Mouse (Mus musculus): Measurements from ENCODE around the gene Tnfaip8l1.

Tnfaip8l1 gene

DNA sequence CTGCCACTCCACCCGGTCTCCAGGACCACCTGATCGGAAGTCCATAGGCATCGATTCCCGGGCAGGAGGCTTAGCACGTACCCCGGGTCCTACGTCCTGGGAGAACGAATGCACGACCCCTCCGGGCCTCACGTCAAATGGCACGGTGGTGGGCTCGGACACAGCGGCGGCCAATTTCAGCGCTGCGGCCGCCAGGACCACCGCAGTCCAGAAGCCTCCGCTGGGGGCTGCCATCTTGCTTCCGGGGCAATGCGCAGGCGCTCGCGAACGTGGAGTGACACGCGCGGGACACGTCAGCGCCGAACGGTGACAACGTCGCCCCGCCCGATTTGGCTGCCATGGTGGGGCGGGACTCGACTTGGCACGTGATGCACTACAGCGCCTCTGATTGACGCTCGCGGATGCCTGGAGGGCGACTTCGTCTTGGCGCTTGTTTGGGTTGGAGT is 21.4 kb downstream of the Tnfaip8l1 start, which contains the start of gene Mydgf:
TSS of gene Mydgf (minus strand) at position 263 of the 446 bp plus-strand sequence.
- DNase-seq (ENCODE audit: low spot score in 2 of 2): peak; percentile 88 to 95

DNA sequence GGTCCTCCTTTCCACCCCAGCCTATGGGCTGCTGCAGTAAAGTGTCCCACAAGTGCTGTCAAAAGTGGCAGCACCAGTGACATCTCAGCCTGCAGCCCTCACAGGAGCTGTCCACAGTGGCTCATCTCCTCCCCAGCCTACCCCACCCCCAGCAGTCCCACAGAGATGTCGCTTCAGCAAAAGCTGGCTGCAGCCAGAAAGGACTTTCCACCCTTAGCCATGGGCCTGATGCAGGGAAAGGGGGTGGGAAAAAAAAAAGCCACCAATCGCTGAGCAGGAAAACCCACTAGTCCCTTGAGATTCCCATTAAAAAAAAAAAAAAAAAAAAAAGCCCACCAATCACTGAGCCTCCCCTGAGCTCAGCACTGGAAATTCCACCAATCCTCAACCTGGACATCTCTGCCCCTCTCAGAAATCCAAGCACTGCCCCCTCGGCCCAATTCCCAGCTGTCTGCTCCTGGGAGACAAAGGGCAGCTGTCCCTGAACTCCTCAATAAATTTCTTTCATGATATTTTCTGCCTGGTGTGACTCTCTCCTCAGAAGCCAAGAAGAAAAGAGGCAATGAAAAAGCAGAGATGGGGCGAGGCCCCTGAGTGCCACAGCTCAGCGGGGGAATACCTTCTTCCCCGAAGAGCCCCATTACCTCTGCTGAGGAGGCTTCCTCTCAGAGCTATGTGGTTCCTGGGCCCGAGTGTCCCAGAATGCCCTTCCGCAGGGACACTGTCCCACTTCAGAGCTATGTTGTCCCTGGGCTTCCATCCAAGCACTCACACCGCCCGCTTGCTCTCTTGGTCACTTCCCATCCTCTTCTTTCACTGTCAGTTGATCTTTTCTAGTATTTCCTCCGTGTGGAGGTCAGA is 23.2 kb downstream of the Tnfaip8l1 start:
- DNase-seq (ENCODE audit: low spot score in 2 of 2): peak in 1 of 2 experiments; percentile 52

GRCm38 (mm10) chr17:56191266-56191665 is 29.0 kb downstream of the Tnfaip8l1 start:
- DNase-seq (ENCODE audit: low spot score in 2 of 2): no peak

DNA sequence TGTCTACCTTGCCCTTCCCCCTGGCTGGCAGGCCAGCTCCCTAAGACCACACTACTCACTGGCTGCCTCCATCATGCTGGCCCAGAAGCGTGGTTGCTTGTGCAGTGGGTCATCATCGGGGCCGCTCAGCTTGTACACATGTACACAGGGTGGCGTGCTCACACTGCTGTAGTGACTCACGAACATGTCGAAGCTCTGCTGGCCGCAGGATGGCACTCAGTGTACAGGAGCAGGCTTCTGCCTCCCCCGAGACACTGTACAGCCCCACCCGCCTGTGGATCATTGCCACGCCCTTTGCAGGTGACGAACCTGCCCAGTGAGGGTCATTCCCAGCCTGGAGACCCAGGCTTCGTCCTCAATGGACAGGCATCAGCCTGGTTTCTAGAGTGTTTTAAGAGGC is 32.1 kb downstream of the Tnfaip8l1 start:
- no peak for DNase-seq (ENCODE audit: low spot score in 2 of 2)

DNA sequence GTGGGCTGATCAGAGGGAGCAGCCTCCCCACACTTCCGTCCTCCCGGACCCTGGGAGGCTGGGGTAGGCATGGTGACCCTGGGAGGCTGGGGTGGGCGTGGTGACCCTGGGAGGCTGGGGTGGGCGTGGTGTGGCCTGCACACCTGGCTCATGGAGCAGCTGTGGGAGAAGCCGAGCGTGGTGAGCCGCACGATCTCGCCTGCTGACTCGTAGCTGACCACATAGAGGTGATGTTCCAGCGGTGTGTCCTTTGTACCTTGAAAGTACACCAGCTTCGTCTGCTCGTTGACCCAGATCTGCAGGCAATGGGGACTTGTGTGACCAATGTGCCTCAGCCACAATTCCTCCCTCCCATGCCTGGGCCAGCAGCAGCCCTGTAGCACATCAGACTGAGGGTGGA is 32.5 kb downstream of the Tnfaip8l1 start:
- DNase-seq (ENCODE audit: low spot score in 2 of 2): no peak

DNA sequence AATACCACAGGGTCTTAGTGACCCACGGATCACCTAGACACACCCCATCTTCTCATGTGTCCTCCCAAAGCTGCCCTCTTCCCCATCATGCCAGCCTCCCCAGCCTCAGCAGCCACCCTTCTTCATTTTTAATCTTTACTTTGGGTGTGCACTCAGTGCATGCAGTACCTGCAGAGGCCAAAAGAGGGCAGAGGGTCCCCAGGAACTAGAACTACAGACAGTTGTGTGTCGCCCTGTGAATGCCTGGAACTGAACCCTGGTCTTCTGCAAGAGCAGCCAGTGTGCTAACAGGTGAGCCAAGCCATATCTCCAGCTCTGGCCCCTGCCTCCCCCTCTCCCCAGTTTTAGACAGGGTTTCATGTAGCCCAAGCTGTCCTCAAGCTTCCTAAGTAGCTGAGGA is 34.6 kb downstream of the Tnfaip8l1 start:
- DNase-seq (ENCODE audit: low spot score in 2 of 2): no peak

- DNase-seq (ENCODE audit: low spot score in 2 of 2): no peak
These were observed 38.3 kb downstream of the Tnfaip8l1 start for GRCm38 (mm10) chr17:56200586-56200985.

DNA sequence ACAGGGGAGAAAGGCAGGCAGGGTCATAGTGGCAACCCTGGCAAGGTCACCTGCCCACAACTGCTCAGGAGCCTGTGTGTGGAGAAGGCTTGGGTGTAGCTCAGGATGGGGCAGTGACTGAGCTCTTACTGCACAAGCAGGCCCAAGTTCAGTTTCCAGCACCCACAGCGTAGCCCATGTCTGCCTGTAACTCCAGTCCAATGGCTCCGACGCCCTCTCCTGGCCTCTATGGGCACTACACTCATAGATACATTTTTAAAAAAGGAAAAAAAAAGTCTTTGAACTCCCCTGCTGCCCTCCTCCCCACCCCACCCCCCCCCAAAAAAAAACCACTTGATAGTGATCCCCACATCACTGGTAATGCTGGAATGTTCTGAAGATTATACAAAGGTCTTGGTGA is 39.4 kb downstream of the Tnfaip8l1 start:
- no peak for DNase-seq (ENCODE audit: low spot score in 2 of 2)

GRCm38 (mm10) chr17:56202476-56202875 is 40.2 kb downstream of the Tnfaip8l1 start:
- no peak for DNase-seq (ENCODE audit: low spot score in 2 of 2)

- no peak for DNase-seq (ENCODE audit: low spot score in 2 of 2)
These were observed 41.5 kb downstream of the Tnfaip8l1 start for GRCm38 (mm10) chr17:56203729-56204128.

GRCm38 (mm10) chr17:56206276-56206884 is 44.1 kb downstream of the Tnfaip8l1 start:
- no peak for DNase-seq (ENCODE audit: low spot score in 2 of 2)

DNA sequence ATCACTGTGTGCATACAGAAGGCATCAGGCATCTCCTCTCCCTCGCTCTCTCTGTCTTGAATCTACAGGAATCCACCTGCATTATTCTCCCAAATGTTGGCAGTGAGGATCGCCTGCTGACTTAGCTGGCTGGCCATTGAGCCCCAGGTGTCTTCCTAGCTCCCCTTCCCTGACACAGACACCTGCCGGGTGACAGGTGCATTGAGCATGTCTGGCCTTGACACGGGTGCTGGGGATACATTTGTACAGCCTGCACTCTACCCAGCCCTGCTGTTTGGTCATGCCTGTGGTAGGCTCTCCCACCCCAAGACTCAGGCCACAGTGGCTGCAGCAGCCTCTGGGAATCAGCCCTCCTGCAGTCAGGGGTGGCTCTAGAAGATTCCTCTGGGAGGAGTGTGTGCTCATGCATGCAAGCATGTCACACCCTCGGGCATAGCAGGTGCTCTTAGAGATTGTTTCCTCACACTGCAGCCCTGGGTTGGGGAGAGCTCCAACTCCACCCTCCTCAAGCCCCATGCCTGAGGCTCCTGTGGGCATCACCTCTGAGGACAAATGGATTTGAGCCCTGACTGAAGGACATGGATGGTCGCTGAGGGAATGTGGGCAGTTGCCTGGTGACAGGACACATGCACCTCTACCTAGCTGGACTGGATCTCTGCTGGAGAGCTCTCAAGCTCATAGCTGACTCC is 44.9 kb downstream of the Tnfaip8l1 start:
- no peak for DNase-seq (ENCODE audit: low spot score in 2 of 2)

DNA sequence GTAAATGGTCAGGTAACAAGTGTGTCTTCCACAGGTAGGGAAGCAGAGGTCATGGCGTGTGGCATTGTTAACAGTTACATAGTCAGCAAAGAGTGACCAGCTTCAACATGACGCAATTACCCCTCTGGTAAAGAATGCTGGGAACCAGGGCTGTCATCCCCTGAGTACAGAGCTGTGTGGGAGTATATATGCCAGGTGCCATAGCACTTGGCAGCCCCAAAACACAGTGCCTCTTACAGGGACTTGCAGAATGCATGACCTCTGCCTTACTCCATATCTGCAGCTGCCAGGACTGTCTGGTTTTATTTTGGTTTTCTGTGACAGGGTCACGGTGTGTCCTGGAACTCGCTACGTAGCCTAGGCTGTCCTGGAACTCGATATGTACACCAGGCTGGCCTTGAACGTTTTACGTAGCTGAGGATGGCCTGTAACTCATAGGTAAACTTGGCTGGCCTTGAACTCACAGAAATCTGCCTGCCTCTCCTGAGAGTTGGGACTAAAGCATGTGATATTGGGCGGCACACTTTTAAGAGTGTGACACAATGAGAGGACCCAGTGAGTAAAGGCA is 45.8 kb downstream of the Tnfaip8l1 start:
- DNase-seq (ENCODE audit: low spot score in 2 of 2): no peak

GRCm38 (mm10) chr17:56208821-56209220 is 46.5 kb downstream of the Tnfaip8l1 start:
- no peak for DNase-seq (ENCODE audit: low spot score in 2 of 2)

GRCm38 (mm10) chr17:56211090-56211489 is 48.8 kb downstream of the Tnfaip8l1 start:
- DNase-seq (ENCODE audit: low spot score in 2 of 2): no peak

DNA sequence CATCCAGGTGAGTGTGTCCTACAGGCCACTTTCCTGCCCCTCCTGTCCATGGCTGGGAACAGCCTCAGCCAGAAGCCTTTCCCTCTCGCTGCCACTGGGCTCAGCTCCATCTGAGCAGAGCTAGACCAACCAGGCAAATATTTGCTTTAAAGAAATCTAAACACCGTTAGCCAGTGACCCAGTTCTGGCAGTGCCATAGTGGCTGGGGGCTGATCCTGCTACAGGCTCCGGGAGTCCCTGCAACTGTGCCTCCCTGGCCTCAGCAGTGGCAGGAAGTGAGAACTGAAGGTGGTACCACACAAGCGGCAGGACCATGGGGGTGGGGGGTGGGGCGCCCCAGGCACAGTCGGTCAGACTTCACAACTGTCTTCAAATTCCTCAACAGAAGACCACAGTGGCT is 50.4 kb downstream of the Tnfaip8l1 start:
- no peak for DNase-seq (ENCODE audit: low spot score in 2 of 2)

DNA sequence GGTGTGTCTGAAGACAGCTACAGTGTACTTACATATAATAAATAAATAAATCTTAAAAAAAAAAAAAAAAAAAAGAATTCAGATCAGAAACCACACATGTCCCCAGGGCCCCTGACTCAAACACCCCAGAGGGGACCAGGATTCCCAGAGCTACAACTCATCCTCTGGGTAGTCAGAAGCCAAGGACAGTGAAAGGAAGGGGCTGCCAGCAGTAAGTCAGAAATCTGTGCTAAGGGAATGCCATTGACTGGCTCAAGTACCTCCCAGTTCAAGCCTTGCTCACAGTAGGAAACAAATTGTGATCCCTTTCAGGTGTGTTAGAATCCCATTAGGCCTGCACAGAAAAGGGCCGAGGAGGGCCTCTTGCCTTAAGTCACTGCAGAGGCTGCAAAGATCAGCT is 52.0 kb downstream of the Tnfaip8l1 start:
- DNase-seq (ENCODE audit: low spot score in 2 of 2): no peak

GRCm38 (mm10) chr17:56217670-56218069 is 55.4 kb downstream of the Tnfaip8l1 start:
- no peak for DNase-seq (ENCODE audit: low spot score in 2 of 2)

DNA sequence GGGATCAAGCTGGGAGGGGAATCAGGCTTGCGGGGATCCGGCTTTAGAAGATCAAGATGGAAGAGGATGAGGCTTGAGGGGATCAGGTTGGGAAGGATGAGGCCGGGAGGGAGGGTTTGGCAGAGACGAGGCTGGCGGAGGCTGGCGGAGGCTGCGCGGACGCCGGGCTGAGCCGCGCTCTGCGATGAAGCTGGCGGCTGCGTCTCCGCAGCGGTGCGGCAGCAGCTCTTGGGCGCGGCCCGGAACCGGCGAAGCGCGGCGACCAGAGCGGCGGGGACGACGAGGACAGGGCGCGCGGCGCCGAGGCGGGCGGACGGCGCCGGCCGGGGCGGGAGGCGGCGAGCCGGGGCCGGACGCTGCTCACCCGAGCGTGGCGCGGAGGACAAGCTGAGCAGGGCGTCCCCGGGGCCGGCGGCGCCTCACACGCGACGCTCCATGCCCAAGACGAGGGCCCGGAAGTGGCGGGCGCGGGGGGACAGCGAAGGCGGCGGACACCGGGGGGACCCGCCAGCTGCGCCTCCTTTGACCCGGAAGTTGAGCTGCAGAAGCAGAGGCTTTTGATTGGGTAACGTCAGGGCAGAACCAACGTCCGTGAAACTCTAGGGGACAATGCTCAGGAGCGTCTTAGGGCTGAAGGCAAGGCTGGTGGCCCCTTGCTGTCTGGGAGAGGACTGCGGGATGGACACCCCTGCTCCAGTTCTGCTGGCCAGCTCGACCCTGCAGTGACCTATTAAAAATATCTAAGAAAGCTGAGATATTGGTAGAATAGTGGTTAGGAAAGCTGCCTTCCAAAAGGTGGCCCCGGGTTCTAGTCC is 56.3 kb downstream of the Tnfaip8l1 start, which contains the start of gene Dpp9:
TSS of gene Dpp9 (minus strand) at position 529 of the 815 bp plus-strand sequence.
- peak; percentile 83 to 92 for DNase-seq (ENCODE audit: low spot score in 2 of 2)

- DNase-seq (ENCODE audit: low spot score in 2 of 2): no peak
These were observed 57.0 kb downstream of the Tnfaip8l1 start for GRCm38 (mm10) chr17:56219251-56219650.

DNA sequence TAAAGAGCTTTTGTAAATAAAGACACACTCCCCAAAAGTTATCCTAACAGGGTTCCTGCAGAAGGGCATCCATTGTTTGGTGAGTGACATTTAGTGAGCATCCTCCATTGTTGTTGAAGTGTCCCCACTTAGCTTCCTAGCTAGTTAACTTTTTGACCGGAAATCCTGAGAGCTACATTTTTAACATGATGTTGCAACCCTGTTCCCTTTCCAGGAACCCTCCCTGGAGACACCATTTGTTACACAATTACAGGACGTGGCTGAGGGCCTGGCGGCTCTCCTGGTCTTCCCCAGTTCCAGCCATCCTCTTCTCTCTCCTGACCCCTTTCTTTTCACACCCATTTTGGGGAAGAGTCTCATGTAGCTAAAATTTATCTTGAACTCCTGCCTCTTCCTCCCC is 57.5 kb downstream of the Tnfaip8l1 start:
- no peak for DNase-seq (ENCODE audit: low spot score in 2 of 2)

Data from frontal cortex, postnatal 14 days (tissue).